Mouse (Mus musculus): ENCODE measurements around the gene Ctbp2. TPM values are rescaled to one million over a fixed set of nuclear protein-coding genes. Genes with fewer than 3 reads are reported as not detected.

Gene Ctbp2
- polyA plus RNA-seq, 1 experiment from 2014 or later = 134 TPM

GRCm38 (mm10) chr7:133122379-133123243, 1.5 kb downstream of the Ctbp2 start:
- under 1% methylated on average over 46 of the region's 102 CpGs for WGBS
- ATAC-seq (ENCODE audit: low FRiP score) = peak; percentile 55
- Histone ChIP-seq H3K27ac (ENCODE audit: low read depth, low read length) (peak overlapping the region; percentile 100), H3K4me2 (replicated peaks; ENCODE audit: low read depth, low read length) (peak overlapping the region; percentile 98), H3K4me3 (ENCODE audit: low read depth, low read length) (peak overlapping the region; percentile 95), H3K36me3 (ENCODE audit: control insufficient read depth, insufficient read depth, low read length) (no peaks in the 10 kb centered on the region), H3K9ac (ENCODE audit: low read depth, low read length) (peak overlapping the region; percentile 99), H3K27me3 (ENCODE audit: control insufficient read depth, insufficient read depth, low read length) (no peaks in the 10 kb centered on the region), H3K4me1 (replicated peaks; ENCODE audit: control insufficient read depth, insufficient read depth, low read length) (peaks cover 7% of the 10 kb centered on the region; the same call in 1 of the 2 replicates), H3K9me3 (ENCODE audit: control insufficient read depth, low read length) (no peaks in the 10 kb centered on the region)
- DNase-seq (ENCODE audit: low spot score) = peak; percentile 83

DNA sequence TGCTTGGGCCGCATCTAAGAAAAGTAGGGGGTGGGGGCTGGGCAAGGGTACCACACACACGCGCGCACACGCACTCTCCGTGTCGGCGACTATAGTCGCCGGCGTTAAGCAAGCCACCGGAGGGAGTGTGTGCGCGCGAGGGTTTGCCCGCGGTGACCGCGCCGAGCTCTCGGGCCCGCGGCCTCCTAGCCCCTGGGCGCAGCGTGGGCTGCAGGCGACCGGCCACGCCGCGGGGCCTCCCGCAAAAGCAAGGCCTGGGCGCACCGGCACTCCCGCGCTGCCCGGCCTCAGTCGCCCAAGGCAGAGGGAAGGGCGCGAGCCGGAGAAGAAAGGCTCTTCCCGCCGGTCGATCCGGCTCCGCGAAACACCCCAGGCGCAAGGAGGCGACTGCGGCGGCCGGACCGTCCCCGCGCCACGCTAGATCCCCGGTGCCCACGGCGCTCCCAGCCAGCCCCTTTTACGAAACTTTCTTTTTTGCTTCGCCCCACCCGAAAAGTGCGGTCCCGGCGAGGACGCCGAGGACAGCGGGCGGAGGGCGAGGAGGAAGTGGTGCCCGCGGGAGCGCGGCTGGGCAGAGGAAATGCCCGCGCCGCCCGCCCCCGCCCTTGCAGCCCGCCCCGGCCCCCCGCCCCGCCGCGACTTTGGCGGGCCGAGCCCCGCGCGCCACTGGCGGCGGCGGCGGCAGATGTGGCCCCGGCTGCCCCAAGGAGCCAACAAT, 2.3 kb downstream of the Ctbp2 start:
- Histone ChIP-seq H3K9ac (ENCODE audit: low read depth, low read length) (peak overlapping the region; percentile 99), H3K4me2 (replicated peaks; ENCODE audit: low read depth, low read length) (peak overlapping the region; percentile 98), H3K27ac (ENCODE audit: low read depth, low read length) (peak overlapping the region; percentile 100), H3K4me1 (replicated peaks; ENCODE audit: control insufficient read depth, insufficient read depth, low read length) (peaks cover 13% of the 10 kb centered on the region; the same call in 1 of the 2 replicates), H3K27me3 (ENCODE audit: control insufficient read depth, insufficient read depth, low read length) (no peaks in the 10 kb centered on the region), H3K36me3 (ENCODE audit: control insufficient read depth, insufficient read depth, low read length) (no peaks in the 10 kb centered on the region), H3K4me3 (ENCODE audit: low read depth, low read length) (peak overlapping the region; percentile 95), H3K9me3 (ENCODE audit: control insufficient read depth, low read length) (no peaks in the 10 kb centered on the region)
- ATAC-seq (ENCODE audit: low FRiP score) (peak; percentile 13; the same call in 1 of the 2 replicates), DNase-seq (ENCODE audit: low spot score) (peak; percentile 76)
- WGBS = under 1% methylated on average over 77 of the region's 94 CpGs

DNA sequence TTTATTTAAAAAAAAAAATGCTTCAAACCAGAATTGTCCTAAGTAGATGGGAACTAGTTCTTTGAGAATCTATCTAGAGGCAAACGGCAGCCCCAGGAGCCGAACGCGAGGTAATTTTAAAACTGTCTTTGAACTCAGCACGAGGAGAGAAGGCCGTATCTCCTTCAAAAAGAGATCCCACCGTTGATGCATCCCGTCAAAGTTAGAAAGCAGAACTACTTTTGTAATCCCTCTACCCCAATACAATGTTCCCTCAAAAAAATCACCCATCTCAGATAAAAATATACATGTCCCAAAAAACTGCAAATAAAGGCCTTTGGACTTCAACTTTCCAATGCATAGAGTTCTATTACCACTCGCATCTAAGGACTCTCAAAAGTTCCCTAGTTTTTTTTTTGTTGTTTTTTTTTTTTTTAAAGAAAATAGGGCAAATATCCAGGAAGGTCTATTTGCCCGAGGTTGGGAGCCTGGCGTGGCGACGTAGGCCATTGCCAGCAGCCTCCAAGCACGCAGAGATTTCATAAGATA, 3.0 kb downstream of the Ctbp2 start:
- H3K4me3 ChIP-seq (ENCODE audit: low read depth, low read length) = peak overlapping the region; percentile 95
- H3K9ac ChIP-seq (ENCODE audit: low read depth, low read length) = peak overlapping the region; percentile 99
- peak overlapping the region; percentile 100 for H3K27ac ChIP-seq (ENCODE audit: low read depth, low read length)
- H3K9me3 ChIP-seq (ENCODE audit: control insufficient read depth, low read length) = no peaks in the 10 kb centered on the region
- no peaks in the 10 kb centered on the region for H3K36me3 ChIP-seq (ENCODE audit: control insufficient read depth, insufficient read depth, low read length)
- under 1% methylated on average over 14 of the region's 14 CpGs for WGBS
- no peaks in the 10 kb centered on the region for H3K27me3 ChIP-seq (ENCODE audit: control insufficient read depth, insufficient read depth, low read length)
- ATAC-seq (ENCODE audit: low FRiP score) (no peak), DNase-seq (ENCODE audit: low spot score) (no peak)
- peak overlapping the region; percentile 98 for H3K4me2 ChIP-seq (replicated peaks; ENCODE audit: low read depth, low read length)
- H3K4me1 ChIP-seq (replicated peaks; ENCODE audit: control insufficient read depth, insufficient read depth, low read length) = peaks cover 13% of the 10 kb centered on the region

- no peaks in the 10 kb centered on the region for H3K27me3 ChIP-seq (ENCODE audit: control insufficient read depth, insufficient read depth, low read length)
Measured at GRCm38 (mm10) chr7:133120221-133120751, 3.9 kb downstream of the Ctbp2 start.

DNA sequence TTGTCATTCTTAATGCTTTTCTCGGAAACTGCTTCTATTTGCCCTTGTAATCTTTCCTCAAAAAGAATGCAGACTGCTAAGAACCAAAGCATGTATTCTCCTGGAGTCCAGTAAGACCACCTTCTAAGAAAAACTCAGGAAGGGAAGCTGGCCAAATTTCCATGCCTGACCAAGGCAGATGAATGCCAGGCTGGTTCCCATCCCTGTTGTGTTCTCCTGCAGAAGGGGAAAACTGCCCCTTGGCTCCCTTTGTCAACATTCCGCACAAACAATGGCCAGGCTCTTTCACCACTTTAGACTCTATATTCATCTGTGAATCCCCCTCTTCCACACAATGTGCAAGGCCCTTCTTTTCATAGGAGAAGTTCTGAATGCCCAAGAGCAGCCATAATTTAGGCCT, 6.3 kb downstream of the Ctbp2 start:
- WGBS = 15% methylated on average over 2 of the region's 2 CpGs
- Histone ChIP-seq H3K36me3 (ENCODE audit: control insufficient read depth, insufficient read depth, low read length) (no peaks in the 10 kb centered on the region), H3K9me3 (ENCODE audit: control insufficient read depth, low read length) (no peaks in the 10 kb centered on the region), H3K4me3 (ENCODE audit: low read depth, low read length) (no peak overlapping the region), H3K27ac (ENCODE audit: low read depth, low read length) (no peak overlapping the region), H3K4me2 (replicated peaks; ENCODE audit: low read depth, low read length) (no peak overlapping the region), H3K27me3 (ENCODE audit: control insufficient read depth, insufficient read depth, low read length) (no peaks in the 10 kb centered on the region), H3K4me1 (replicated peaks; ENCODE audit: control insufficient read depth, insufficient read depth, low read length) (peaks cover 27% of the 10 kb centered on the region), H3K9ac (ENCODE audit: low read depth, low read length) (0 out of 2 replicates have a peak overlapping the region, but pooled peaks have one; percentile 5)
- DNase-seq (ENCODE audit: low spot score) (no peak), ATAC-seq (ENCODE audit: low FRiP score) (no peak)

More at GRCm38 (mm10) chr7:133120221-133120751, 3.9 kb downstream of the Ctbp2 start:
- WGBS = 4% methylated on average over 15 of the region's 15 CpGs
- DNase-seq (ENCODE audit: low spot score) = peak; percentile 68
- Histone ChIP-seq H3K9ac (ENCODE audit: low read depth, low read length) (peak overlapping the region; percentile 28), H3K9me3 (ENCODE audit: control insufficient read depth, low read length) (no peaks in the 10 kb centered on the region), H3K4me1 (replicated peaks; ENCODE audit: control insufficient read depth, insufficient read depth, low read length) (peaks cover 20% of the 10 kb centered on the region), H3K4me3 (ENCODE audit: low read depth, low read length) (peak overlapping the region; percentile 95), H3K27ac (ENCODE audit: low read depth, low read length) (no peak overlapping the region), H3K36me3 (ENCODE audit: control insufficient read depth, insufficient read depth, low read length) (no peaks in the 10 kb centered on the region), H3K4me2 (replicated peaks; ENCODE audit: low read depth, low read length) (peak overlapping the region; percentile 98)
- ATAC-seq (ENCODE audit: low FRiP score) = no peak

DNA sequence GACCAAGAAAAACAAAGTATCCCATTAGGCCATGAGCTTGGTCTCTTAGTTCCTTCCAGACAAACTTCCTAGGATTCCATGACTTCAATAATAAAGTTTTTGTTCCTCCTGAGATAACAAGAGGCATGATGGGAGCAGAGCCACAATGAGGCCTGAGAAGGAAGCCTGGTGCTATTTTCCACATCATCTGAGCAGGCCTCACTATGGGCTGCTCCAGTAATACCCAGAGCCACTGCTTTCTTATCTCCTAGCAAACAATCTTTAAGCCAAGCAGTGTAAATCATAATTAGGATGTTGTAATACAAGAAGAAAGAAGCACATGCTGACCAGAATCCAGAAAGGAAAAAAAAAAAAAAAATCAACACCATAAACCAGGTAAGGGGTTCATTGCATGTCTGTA, 7.6 kb downstream of the Ctbp2 start:
- Histone ChIP-seq H3K27ac (ENCODE audit: low read depth, low read length) (no peak overlapping the region), H3K9me3 (ENCODE audit: control insufficient read depth, low read length) (no peaks in the 10 kb centered on the region), H3K27me3 (ENCODE audit: control insufficient read depth, insufficient read depth, low read length) (no peaks in the 10 kb centered on the region), H3K36me3 (ENCODE audit: control insufficient read depth, insufficient read depth, low read length) (no peaks in the 10 kb centered on the region), H3K4me1 (replicated peaks; ENCODE audit: control insufficient read depth, insufficient read depth, low read length) (peaks cover 32% of the 10 kb centered on the region), H3K9ac (ENCODE audit: low read depth, low read length) (no peak overlapping the region), H3K4me3 (ENCODE audit: low read depth, low read length) (no peak overlapping the region), H3K4me2 (replicated peaks; ENCODE audit: low read depth, low read length) (no peak overlapping the region)
- DNase-seq (ENCODE audit: low spot score) = no peak
- no peak for ATAC-seq (ENCODE audit: low FRiP score)

DNA sequence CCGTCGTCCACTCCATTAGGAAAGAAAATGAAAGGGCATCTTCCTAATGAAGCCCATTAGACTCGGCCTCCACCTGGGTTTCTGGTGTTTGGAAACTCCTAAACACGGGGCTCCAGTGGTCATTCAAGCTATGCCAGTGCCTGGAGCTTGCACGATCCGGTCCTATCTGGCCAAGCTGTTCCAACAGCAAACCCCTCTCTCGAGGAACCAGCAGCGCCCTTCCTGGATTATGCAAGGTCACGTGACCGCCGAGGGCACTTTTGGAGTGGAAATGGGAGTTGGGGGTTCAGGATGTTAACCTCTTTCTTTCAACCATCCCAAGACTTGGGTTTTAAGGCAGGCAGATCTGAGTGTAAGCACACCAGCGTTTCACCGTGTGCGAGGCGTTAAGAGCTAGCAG, 8.3 kb downstream of the Ctbp2 start:
- ATAC-seq (ENCODE audit: low FRiP score) = no peak
- WGBS = 14% methylated on average over 15 of the region's 15 CpGs

DNA sequence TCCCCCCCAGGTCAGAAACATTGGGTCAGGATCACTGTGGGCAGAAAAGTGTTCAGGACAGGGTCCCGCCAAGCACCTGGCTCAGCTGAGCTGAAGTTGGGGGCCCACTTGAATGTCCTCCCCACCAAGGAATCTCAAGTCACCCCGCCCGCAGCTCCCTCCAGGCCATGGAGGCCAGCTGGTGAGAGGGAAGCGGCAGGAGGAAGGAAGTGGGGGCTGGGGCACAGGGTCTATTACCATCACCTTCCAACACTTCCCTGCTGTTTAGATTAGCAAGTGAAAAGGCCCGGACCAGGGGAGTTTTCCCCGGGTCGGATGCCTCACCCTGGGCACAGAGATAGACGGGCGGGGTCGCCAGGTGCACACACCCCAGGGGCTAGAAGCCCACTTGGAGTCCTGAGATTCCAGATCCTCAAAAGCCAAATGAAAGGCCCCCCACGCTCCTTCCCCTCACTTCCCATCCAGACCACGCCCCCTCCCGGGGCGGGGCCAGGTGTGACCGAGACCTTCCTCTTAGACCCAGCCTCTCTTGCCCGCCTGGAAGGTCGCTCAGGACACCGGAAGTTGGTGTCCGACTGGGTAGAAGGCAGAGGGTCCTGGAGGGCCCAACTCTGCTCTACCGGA, 9.2 kb downstream of the Ctbp2 start:
- DNase-seq (ENCODE audit: low spot score) (peak; percentile 52), ATAC-seq (ENCODE audit: low FRiP score) (0 out of 2 replicates have a peak, but pooled peaks have one; percentile 22)
- Histone ChIP-seq H3K4me3 (ENCODE audit: low read depth, low read length) (no peak overlapping the region), H3K4me1 (replicated peaks; ENCODE audit: control insufficient read depth, insufficient read depth, low read length) (peaks cover 29% of the 10 kb centered on the region), H3K4me2 (replicated peaks; ENCODE audit: low read depth, low read length) (peak overlapping the region; percentile 2; the same call in 1 of the 2 replicates), H3K27me3 (ENCODE audit: control insufficient read depth, insufficient read depth, low read length) (no peaks in the 10 kb centered on the region), H3K36me3 (ENCODE audit: control insufficient read depth, insufficient read depth, low read length) (no peaks in the 10 kb centered on the region), H3K27ac (ENCODE audit: low read depth, low read length) (no peak overlapping the region), H3K9me3 (ENCODE audit: control insufficient read depth, low read length) (no peaks in the 10 kb centered on the region), H3K9ac (ENCODE audit: low read depth, low read length) (no peak overlapping the region)
- 7% methylated on average over 20 of the region's 20 CpGs for WGBS

More for the DNA sequence above, 8.3 kb downstream of the Ctbp2 start:
- Histone ChIP-seq H3K27me3 (ENCODE audit: control insufficient read depth, insufficient read depth, low read length) (no peaks in the 10 kb centered on the region), H3K4me1 (replicated peaks; ENCODE audit: control insufficient read depth, insufficient read depth, low read length) (peaks cover 32% of the 10 kb centered on the region), H3K9ac (ENCODE audit: low read depth, low read length) (no peak overlapping the region), H3K9me3 (ENCODE audit: control insufficient read depth, low read length) (no peaks in the 10 kb centered on the region), H3K4me2 (replicated peaks; ENCODE audit: low read depth, low read length) (peak overlapping the region; percentile 2; the same call in 1 of the 2 replicates), H3K27ac (ENCODE audit: low read depth, low read length) (no peak overlapping the region), H3K36me3 (ENCODE audit: control insufficient read depth, insufficient read depth, low read length) (no peaks in the 10 kb centered on the region), H3K4me3 (ENCODE audit: low read depth, low read length) (no peak overlapping the region)
- DNase-seq (ENCODE audit: low spot score) = peak; percentile 67

All from hindbrain, embryonic 11.5 days (tissue).